Mouse (Mus musculus) hindbrain, embryonic 15.5 days (tissue): Measurements from ENCODE around the gene Rad51c. TPM values are rescaled to one million over a fixed set of nuclear protein-coding genes. Genes with fewer than 3 reads are reported as not detected.
"Not testable (repeated sequence)": the region's sequence is repeated elsewhere in the genome, so short reads cannot be mapped to it uniquely, and the experiment has no call there.

Experiments used
- ATAC-seq: fragments of 200-750 bp; cut with Nextera tagmentation; 2 replicates; pipeline ENCODE4 v1.8.0; 2017; ENCODE audit warnings: low read depth, moderate number of reproducible peaks, moderate TSS enrichment; ENCODE audit not compliant: low FRiP score
- H3K27ac ChIP-seq: fragments of 300-500 bp; sonication (generic); replicated peaks from 2 replicates; pipeline ENCODE4 v1.5.1; 2015; ENCODE audit warnings: mild to moderate bottlenecking, inconsistent platforms
- H3K27me3 ChIP-seq: fragments of 300-500 bp; sonication (generic); 2 replicates; pipeline ENCODE4 v1.6.1; 2015; ENCODE audit warnings: control low read depth, inconsistent platforms
- H3K36me3 ChIP-seq: fragments of 300-500 bp; sonication (generic); 2 replicates; pipeline ENCODE4 v1.6.1; 2015; ENCODE audit warnings: control low read depth, inconsistent platforms
- H3K4me1 ChIP-seq: fragments of 300-500 bp; sonication (generic); replicated peaks from 2 replicates; pipeline ENCODE4 v1.6.1; 2015; ENCODE audit warnings: control low read depth, inconsistent platforms
- H3K4me2 ChIP-seq: fragments of 300-500 bp; sonication (generic); 2 replicates; pipeline ENCODE4 v1.6.1; 2015; ENCODE audit warnings: moderate library complexity, mild to moderate bottlenecking, inconsistent platforms
- H3K4me3 ChIP-seq: fragments of 300-500 bp; sonication (generic); 2 replicates; pipeline ENCODE4 v1.5.1; 2015; ENCODE audit warnings: mild to moderate bottlenecking, inconsistent platforms
- H3K9ac ChIP-seq: fragments of 300-500 bp; sonication (generic); 2 replicates; pipeline ENCODE4 v1.6.1; 2015; ENCODE audit warnings: inconsistent platforms
- H3K9me3 ChIP-seq: fragments of 300-500 bp; sonication (generic); 2 replicates; pipeline ENCODE4 v1.6.1; 2016; ENCODE audit warnings: control low read depth, inconsistent platforms
- WGBS: fragments of 180-500 bp; shearing (Covaris S2); methylation state at CpG from one replicate; pipeline ENCODE4 v1.1.7; 2015; 5-methylcytosine and 5-hydroxymethylcytosine counted together
- polyA plus RNA-seq: library from polyadenylated mRNA; unstranded; fragments of >200 nt; fragmentation: Nextera tagmentation; extraction: Ambion mirVana; gene quantifications from 2 replicates; pipeline ENCODE4 v1.2.1, GENCODE M21; 2015

Rad51c gene
- 4.7 and 4.9 TPM in 2 replicates for polyA plus RNA-seq

DNA sequence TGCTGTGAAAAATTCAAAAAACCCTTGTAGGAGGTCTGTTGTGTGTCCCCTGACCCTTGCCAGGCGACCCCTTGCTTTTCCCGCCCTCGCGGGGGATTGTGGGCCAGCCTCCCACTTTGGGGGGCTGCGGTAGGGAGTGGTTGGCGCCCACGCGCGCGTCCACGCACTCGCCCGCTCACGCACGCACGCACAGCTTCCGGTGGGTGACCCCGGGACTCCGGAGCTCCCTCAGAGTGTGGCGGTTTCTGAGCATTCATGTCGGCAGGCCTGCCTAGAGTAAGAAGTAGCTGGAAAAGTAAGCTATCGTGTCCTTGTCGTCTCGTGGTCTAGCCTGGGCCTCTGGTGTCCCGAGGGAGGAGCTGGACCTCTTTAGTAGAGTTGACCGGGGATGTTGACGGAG is at the start of gene Rad51c, which contains the start of gene Tex14:
TSS of gene Rad51c (minus strand) at position 79 of the 400 bp plus-strand sequence.
TSS of gene Tex14 (plus strand) at position 190 of the 400 bp plus-strand sequence.
- peak within 1 kb of the TSS; percentile 73 for H3K4me3 ChIP-seq
- ATAC-seq = peak; percentile 45; the same call in 1 of the 2 replicates
- no peaks in the 10 kb centered on the region for H3K27me3 ChIP-seq
- peaks cover 13% of the 10 kb centered on the region; the same call in 1 of the 2 replicates for H3K4me1 ChIP-seq
- no peaks in the 10 kb centered on the region for H3K36me3 ChIP-seq
- peak within 1 kb of the TSS; percentile 97 for H3K27ac ChIP-seq
- peak within 1 kb of the TSS; percentile 70 for H3K9ac ChIP-seq
- H3K9me3 ChIP-seq = no peaks in the 10 kb centered on the region
- 72% methylated on average over 27 of the region's 27 CpGs for WGBS
- H3K4me2 ChIP-seq = peak within 1 kb of the TSS; percentile 69

DNA sequence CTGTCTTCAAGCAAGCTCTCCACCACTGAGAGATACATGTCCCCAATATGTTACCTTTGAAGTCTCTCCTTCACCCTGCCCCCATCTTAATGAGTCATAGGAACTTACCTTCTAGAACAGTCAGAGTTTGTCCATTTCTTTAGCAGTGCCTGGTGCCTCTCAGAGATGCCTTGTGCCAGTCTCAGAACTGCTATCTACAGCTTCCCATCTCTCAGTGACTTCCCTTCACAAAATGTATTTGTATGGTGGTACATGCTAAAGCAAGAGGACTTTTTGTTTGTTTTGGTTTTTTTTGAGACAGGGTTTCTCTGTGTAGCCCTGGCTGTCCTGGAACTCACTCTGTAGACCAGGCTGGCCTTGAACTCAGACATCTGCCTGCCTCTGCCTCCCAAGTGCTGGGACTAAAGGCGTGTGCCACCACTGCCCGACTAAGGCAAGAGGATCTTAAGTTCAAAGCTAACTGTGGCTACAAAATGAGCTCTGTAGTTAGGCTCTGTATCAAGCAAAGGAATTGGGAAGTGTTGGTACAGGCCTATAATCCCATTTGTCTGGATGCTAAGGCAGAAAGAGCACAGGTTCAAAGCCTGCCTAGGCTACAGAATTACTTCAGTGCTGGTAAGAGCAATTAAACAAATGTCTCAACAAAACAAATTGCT is 49.4 kb upstream of the Rad51c start:
- no peak for ATAC-seq
- Histone ChIP-seq H3K36me3 (no peaks in the 10 kb centered on the region), H3K4me3 (no peak overlapping the region), H3K9ac (no peak overlapping the region), H3K4me2 (no peak overlapping the region), H3K9me3 (no peaks in the 10 kb centered on the region), H3K27me3 (no peaks in the 10 kb centered on the region), H3K4me1 (no peaks in the 10 kb centered on the region), H3K27ac (no peak overlapping the region)
- 83% methylated on average over 2 of the region's 2 CpGs for WGBS

DNA sequence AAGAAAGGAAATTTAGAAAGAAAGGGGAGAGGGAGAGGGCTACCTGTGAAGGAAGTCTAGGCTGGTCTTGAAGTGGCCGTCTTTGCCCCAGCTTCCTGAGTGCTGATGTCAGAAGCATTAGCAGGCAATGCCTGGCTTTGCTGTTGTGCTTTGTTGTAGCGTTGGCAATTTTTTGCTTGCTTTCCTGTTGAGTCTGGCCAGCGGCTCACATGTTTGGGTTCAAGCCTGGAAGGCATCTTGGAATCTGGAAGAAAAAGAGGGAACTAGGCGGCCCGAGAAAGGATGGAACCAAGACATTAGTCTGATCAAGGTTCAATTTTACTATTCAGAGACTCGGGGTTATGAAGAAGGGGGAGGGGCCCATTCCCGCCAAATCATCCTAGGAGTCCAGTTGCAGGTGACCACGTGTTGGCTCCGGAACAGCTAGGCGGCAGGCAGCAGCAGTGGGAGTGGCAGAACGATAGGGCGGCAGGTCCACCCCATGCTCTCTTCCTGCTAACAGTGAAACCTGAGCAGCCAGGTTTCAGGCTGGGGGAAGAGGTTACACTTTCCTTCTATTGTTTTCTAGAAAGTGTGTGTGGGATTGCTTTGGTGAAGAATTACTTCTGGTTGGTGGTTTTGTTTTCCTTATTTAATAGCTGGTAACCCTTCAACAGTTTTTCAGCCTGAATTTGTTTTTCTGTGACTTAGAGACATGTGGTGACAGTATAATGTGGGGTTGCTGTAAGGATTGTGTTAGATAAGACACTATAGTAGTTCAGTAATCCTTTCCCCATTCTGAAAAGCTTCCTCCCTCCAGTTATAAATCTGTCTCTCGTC is 48.7 kb upstream of the Rad51c start:
- H3K9ac ChIP-seq = no peak overlapping the region
- no peak for ATAC-seq
- no peak overlapping the region for H3K27ac ChIP-seq
- WGBS = 37% methylated on average over 13 of the region's 13 CpGs
- no peak overlapping the region for H3K4me2 ChIP-seq
- no peaks in the 10 kb centered on the region for H3K36me3 ChIP-seq
- H3K9me3 ChIP-seq = no peaks in the 10 kb centered on the region
- no peaks in the 10 kb centered on the region for H3K4me1 ChIP-seq
- no peaks in the 10 kb centered on the region for H3K27me3 ChIP-seq
- no peak overlapping the region for H3K4me3 ChIP-seq

DNA sequence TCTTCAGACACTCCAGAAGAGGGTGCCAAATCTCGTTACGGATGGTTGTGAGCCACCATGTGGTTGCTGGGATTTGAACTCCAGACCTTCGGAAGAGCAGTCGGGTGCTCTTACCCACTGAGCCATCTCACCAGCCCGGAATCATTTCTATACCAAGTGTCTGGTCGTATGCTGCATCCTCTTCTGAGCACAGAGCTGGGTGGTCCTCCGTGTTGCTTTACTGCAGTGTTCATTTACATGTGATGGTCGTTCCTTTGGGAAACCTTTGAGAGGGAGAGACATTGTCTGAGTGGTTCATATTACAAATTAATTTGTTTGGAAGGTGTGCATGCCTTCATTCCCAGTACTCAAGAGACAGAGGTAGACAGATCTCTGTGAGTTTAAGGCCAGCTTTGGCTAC is 48.0 kb upstream of the Rad51c start:
- not testable (repeated sequence) for H3K4me2 ChIP-seq, H3K9ac ChIP-seq, H3K4me3 ChIP-seq, H3K27me3 ChIP-seq, H3K4me1 ChIP-seq, ATAC-seq, H3K27ac ChIP-seq, H3K36me3 ChIP-seq, H3K9me3 ChIP-seq
- 80% methylated on average over 8 of the region's 8 CpGs for WGBS

DNA sequence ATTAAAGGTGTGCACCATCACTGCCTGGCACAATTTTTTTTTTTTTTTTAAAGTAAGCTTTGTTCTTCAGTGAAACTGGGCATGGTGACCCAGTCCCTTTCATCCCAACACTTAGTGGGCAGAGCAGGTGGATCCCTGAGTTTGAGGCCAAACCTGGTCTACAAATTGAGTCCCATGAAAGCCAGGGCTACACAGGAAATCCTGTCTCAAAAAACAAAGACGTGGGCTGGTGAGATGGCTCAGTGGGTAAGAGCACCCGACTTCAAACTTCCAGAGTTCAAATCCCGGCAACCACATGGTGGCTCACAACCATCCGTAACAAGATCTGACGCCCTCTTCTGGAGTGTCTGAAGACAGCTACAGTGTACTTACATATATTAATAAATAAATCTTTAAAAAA is 45.1 kb upstream of the Rad51c start:
- not testable (repeated sequence) for H3K4me2 ChIP-seq

DNA sequence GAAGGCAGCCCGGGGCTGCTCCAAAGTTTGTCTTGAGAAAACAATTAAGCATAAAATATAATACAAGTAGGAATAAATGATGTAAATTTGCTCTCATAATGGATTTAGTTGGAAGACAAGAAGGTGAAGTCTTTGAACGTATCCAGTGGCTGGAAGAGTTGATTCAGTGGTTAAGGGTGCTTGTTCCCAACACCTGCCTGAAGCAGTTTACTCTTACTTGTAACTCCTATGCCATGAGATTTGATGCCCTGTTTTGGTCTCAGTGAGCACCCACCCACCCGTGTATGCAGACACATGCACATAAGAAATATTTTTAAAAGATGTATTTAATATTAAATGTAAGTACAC is 44.4 kb upstream of the Rad51c start:
- no peak overlapping the region for H3K4me2 ChIP-seq
- peak overlapping the region; percentile 73 for H3K27ac ChIP-seq
- ATAC-seq = no peak

More for the DNA sequence above, 45.1 kb upstream of the Rad51c start:
- WGBS = 69% methylated on average over 5 of the region's 5 CpGs
- not testable (repeated sequence) for H3K27ac ChIP-seq, H3K9ac ChIP-seq, H3K4me1 ChIP-seq, H3K36me3 ChIP-seq, H3K9me3 ChIP-seq, H3K27me3 ChIP-seq, H3K4me3 ChIP-seq, ATAC-seq

DNA sequence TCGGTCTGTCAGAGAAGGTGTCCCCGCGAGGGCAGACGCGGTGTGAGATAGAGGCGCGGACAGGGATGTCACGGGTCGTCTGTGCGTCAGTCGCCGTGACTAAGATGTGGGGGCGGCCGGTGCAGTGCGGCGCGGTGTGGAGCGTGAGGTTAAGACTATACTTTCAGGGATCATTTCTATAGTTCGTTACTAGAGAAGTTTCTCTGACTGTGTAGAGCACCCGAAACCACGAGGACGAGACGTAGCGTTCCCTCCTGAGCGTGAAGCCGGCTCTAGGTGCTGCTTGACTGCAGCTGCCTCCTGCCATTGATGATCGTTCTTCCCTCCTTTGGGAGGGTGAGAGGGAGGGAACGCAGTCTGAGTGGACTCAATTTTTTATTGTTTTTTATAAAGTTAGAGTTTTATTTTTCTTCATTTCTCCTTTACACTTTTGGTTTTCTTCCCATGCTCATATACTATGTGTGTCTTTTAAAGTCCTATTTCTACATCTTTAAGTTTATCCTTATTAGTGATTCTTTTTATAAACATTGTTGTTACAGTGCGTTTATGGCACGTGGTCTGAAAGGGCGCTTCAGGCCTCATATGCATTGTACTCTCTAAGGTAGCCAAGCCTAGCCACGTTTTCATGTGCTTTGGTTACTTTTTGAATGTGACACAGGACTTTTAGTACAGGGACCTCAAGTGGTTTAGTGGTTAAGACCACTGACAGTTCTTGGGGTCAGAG is 43.9 kb upstream of the Rad51c start:
- Histone ChIP-seq H3K27ac (peak overlapping the region; percentile 84), H3K4me2 (peak overlapping the region; percentile 68)
- H3K27me3 ChIP-seq, H3K4me1 ChIP-seq, H3K4me3 ChIP-seq, H3K9ac ChIP-seq, H3K36me3 ChIP-seq, H3K9me3 ChIP-seq: not testable (repeated sequence)
- ATAC-seq = peak; percentile 97
- under 1% methylated on average over 6 of the region's 32 CpGs for WGBS

More for the DNA sequence above, 44.4 kb upstream of the Rad51c start:
- no peaks in the 10 kb centered on the region for H3K9me3 ChIP-seq
- H3K27me3 ChIP-seq = no peaks in the 10 kb centered on the region
- 0 out of 2 replicates have a peak, but pooled peaks cover 9% of the 10 kb centered on the region for H3K4me1 ChIP-seq
- H3K4me3 ChIP-seq = no peak overlapping the region
- 12% methylated on average over 3 of the region's 3 CpGs for WGBS
- no peaks in the 10 kb centered on the region for H3K36me3 ChIP-seq
- H3K9ac ChIP-seq = no peak overlapping the region

DNA sequence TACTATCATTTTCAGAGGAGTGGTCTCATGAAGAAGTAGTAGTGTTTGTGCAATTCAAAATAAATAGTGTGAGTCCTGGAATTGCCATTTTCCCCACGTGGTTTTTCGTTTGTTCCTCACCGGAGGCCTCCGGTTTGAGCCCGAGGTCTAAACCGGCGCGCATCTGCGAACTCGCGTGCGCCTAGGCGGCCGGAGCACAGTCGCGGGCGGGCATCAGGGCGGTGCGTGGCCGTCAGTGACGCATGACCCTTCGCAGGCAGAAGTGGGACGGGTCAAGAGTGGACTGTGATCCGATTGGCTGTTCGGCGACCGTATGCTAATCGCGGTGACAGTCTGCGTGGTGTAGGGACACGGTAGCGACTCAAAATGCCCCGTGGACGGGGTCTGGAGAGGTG is 43.3 kb upstream of the Rad51c start:
- not testable (repeated sequence) for H3K36me3 ChIP-seq, H3K27me3 ChIP-seq, H3K9me3 ChIP-seq, H3K4me1 ChIP-seq
- WGBS = under 1% methylated on average over 31 of the region's 34 CpGs
- Histone ChIP-seq H3K9ac (peak overlapping the region; percentile 47), H3K4me2 (peak overlapping the region; percentile 68), H3K4me3 (peak overlapping the region; percentile 41), H3K27ac (peak overlapping the region; percentile 84)
- ATAC-seq = peak; percentile 96

DNA sequence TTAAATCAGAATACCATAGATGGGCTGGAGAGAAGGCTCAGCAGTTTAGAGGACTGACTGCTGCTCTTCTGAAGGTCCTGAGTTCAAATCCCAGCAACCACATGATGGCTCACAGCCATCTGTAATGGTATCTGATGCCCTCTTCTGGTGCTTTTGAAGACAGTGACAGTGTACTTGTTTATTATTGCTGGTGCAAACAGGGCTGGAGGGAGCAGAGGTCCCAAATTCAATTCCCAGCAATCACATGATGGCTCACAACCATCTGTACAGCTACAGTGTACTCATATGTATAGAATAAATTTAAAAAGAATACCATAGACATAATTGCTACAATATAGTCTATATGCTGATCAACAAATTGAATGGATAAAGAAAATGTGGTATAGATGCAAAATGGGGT is 42.7 kb upstream of the Rad51c start:
- peak overlapping the region; percentile 84; the same call in 1 of the 2 replicates for H3K27ac ChIP-seq
- peak overlapping the region; percentile 68; the same call in 1 of the 2 replicates for H3K4me2 ChIP-seq

DNA sequence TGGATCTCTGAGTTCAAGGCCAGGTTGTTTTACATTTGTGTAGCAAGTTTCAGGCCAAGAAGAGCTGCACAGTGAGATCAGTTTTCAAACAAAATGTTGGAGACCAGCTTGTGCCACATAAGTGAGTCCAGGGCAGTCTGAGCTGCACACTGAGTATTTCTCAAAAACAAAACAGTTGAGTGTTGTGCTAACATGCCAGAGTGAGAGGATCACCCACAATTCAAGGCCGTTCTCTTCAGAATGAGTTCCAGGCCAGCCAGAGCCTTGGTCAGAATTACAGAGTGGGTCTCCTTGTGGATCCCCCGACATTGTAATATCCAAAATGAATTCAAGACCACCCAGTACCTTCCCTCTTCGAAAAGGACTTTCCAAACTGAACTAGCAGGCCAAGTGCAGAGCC is 41.4 kb upstream of the Rad51c start:
- no peak overlapping the region for H3K27ac ChIP-seq
- no peak overlapping the region for H3K4me2 ChIP-seq
- H3K36me3 ChIP-seq = no peaks in the 10 kb centered on the region
- no peak for ATAC-seq
- no peaks in the 10 kb centered on the region for H3K9me3 ChIP-seq
- H3K4me3 ChIP-seq = no peak overlapping the region
- H3K4me1 ChIP-seq = peaks cover 15% of the 10 kb centered on the region
- no peaks in the 10 kb centered on the region for H3K27me3 ChIP-seq
- WGBS = 95% methylated on average over 3 of the region's 3 CpGs
- H3K9ac ChIP-seq = no peak overlapping the region

More for the DNA sequence above, 42.7 kb upstream of the Rad51c start:
- no peaks in the 10 kb centered on the region for H3K9me3 ChIP-seq
- H3K9ac ChIP-seq = no peak overlapping the region
- H3K4me3 ChIP-seq = no peak overlapping the region
- ATAC-seq = no peak
- H3K27me3 ChIP-seq = no peaks in the 10 kb centered on the region
- no peaks in the 10 kb centered on the region for H3K36me3 ChIP-seq
- peaks cover 9% of the 10 kb centered on the region; the same call in 1 of the 2 replicates for H3K4me1 ChIP-seq

DNA sequence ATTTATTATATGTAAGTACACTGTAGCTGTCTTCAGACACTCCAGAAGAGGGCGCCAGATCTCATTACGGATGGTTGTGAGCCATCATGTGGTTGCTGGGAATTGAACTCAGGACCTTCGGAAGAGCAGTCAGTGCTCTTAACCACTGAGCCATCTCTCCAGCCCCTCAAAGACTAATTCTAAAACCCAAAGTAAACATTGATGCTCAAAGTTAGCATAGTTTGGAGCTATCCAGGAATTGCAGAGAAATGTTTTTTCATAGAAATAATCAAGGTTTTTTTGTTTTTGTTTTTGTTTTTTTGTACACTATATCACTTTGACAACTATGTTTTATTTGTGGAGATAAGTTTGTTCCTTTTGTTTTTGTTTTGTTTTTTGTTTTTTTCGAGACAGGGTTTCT is 40.8 kb upstream of the Rad51c start:
- H3K4me2 ChIP-seq, H3K36me3 ChIP-seq, ATAC-seq, H3K27ac ChIP-seq, H3K4me3 ChIP-seq, H3K9ac ChIP-seq, H3K27me3 ChIP-seq, H3K9me3 ChIP-seq: not testable (repeated sequence)
- H3K4me1 ChIP-seq = peaks cover 15% of the 10 kb centered on the region
- 50% methylated on average over 4 of the region's 4 CpGs for WGBS
